Mouse (Mus musculus) heart, adult 11 months (tissue): ENCODE data around the gene Gale.
"Not testable (repeated sequence)": the region's sequence is repeated elsewhere in the genome, so short reads cannot be mapped to it uniquely, and the experiment has no call there.

Source experiments
- DNase-seq: peaks from one replicate; pipeline ENCODE4 v3.0.0; 2022

The Gale gene

DNA sequence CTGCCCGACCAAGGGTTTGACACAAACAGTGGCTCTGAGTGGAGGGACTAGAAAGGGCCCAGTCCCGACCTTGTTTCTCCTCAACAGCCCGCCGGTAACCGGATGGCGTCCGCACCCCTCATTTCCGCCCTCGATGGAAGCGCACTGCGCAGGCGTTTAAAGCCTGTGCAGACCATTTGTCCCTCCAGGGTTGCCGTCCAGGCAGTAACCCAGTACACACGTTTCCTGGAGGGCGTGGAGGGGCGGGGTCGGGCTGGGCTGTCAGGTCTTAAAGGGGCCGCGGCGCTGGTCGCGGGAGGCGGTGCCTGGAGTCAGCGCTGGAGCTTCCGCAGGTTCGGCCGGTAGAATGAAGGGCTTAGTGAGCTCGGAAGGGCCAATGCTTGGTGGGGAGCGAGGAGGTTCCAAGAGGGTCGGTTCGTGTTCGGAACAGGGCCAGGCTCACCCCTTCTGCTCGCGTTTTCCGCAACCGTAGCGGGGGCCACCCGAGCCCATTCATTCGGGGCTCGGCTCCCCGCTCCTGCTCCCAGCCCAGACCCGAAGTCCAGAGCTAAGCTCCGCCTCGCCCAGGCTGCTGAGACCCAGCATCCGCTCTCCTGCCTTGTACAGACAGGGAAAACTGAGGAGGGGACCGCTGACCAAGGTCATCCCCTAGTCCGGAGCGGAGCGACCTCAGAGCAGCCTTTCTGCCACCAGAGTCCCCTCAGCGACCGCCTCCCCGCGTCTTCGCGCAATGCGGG, at the start of gene Gale:
TSS of gene Gale (plus strand) at position 271 of the 737 bp plus-strand sequence.
- peak; percentile 100 for DNase-seq

GRCm38 (mm10) chr4:135918635-135919279, 44.8 kb upstream of the Gale start:
- peak; percentile 93 for DNase-seq

DNA sequence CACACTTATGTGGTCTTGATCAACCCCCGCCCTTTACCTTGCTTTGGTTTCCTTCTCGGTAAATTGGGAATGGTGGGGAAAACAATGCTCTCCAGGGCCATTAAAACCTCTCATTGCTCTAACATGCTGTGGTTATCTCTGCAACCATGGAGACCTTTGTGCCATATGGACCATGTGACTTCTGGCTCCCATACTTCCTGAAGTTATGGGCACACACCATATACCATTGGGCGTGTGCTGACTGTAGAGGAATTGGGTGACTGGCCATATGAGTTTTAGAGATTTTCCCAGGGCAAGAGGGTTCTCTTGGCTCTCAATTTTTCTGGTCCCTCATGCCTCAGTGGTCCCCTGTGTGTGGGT, 44.3 kb upstream of the Gale start:
- DNase-seq = no peak

- DNase-seq = peak; percentile 99
Measured at GRCm38 (mm10) chr4:135920304-135921241, 43.0 kb upstream of the Gale start, which contains the start of gene Fuca1. Gene Fuca1, plus strand, starts transcription at chr4:135920735.

DNA sequence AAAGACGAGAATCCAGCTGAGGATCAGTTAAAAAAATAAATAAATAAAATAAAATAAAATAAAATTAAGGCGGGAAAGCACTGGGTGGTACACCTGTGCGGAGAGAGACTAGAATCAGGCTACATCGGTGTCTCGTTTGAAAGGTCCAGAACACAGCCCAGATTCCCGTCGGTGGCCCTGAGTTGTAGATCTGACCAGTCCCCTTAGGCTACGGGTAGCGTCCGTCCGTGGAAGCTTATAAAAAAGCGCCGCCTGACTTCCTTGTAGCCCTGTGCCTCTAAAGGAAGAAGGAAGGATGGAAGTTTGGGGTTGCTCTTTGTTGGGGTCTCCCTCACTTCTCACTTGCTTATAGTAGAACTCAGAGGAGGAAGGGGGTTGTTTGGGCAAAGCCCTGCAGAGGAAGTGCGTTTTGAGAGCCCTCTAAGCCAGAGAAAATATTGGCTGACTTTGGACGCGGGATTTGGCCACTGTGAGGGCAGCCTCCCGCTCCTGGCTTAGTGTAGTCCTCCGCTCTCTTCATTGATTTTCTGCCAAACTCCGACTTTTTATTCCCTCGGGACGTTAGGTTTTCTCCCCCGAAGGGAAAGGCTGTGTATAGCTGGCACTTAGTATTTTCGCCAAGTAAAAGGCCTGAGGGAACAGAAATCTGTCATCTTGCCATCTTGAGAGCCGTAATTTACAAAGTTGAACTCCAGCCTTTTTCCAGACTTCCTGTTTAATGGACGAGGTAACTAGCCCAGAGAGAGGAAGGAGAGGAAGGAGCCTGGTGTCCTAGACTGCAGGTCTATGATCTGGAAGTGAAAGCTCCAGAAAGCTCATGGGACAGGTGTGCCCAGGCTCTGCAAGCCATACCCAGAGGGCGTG, 42.0 kb upstream of the Gale start:
- DNase-seq = peak; percentile 96

GRCm38 (mm10) chr4:135922190-135922589, 41.3 kb upstream of the Gale start:
- no peak for DNase-seq

DNA sequence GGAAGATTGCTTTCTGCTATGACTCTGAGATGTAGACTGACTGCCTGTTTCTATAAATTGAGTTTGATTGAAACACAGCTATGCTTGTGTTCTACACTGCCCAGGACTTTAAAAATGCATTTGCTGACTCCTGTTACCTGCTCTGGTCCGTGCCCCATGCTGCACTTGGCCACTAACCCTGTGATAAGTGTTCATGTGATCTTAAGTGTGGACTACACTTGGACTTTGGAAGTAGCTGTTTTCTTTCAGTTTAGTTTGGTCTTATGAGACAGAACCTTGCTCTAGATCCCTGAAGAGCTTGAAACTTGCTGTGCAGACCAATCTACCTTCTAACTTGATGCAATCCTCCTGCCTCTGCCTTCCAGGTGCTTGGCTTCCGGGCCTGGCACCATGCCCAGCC, 39.1 kb upstream of the Gale start:
- no peak for DNase-seq

GRCm38 (mm10) chr4:135925341-135925740, 38.2 kb upstream of the Gale start:
- no peak for DNase-seq

- no peak for DNase-seq
Measured at GRCm38 (mm10) chr4:135926195-135926808, 37.2 kb upstream of the Gale start.

DNA sequence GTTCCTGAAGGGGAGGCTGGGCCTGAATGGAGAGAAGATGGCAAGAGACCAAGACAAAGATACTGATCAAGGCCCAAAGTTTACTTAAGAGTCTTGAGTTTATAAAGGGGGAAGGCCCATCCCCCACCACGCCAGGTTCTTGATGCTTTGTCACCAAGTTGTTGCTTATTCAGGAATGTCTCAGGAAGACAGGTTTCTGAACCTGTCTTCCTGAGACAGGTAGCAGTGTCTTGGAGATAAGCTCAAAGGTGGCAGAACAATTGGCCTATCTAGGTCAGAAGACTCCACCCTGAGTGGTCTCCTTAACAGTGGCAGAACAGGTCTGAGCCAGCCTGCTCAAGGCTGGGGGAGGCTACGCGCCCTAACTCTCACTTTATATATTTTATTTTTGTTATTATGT, 36.7 kb upstream of the Gale start:
- DNase-seq = no peak

GRCm38 (mm10) chr4:135928376-135928775, 35.2 kb upstream of the Gale start:
- DNase-seq = no peak

DNA sequence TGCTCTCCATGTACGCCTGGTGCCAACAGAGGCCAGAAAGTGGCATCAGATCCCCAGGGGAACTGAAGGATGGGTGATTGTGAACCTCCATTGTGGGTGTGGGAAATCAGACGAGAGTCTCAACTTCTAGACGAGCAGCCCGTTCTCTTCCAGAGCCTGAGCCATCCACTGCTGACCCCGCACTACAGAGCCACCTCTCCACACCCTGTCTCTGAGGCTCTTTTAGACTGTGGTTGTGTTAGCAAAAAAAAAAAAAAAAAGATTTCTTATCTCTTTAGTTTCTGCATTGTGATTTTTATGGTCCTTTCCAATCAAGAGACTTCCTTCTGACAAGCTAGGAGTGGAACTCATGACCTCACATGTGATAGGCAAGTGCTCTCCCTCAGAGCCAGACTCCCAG, 34.1 kb upstream of the Gale start:
- DNase-seq = no peak

GRCm38 (mm10) chr4:135929828-135930227, 33.7 kb upstream of the Gale start:
- DNase-seq = no peak

DNA sequence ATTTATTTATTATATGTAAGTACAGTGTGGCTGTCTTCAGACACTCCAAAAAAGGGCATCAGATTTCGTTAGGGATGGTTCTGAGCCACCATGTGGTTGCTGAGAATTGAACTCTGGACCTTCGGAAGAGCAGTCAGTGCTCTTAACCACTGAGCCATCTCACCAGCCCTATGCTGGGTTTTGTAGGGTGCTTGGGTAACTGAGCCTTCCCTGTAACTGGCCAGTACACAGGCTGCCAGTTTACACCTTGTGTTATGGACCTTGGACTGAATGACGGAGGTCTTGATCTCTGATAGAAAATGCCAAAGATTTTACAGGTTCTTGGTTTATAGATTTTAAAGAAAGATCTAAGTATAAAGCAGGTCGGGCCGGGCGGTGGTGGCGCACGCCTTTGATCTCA, 33.3 kb upstream of the Gale start:
- no peak for DNase-seq

GRCm38 (mm10) chr4:135931832-135932231, 31.7 kb upstream of the Gale start:
- no peak for DNase-seq

DNA sequence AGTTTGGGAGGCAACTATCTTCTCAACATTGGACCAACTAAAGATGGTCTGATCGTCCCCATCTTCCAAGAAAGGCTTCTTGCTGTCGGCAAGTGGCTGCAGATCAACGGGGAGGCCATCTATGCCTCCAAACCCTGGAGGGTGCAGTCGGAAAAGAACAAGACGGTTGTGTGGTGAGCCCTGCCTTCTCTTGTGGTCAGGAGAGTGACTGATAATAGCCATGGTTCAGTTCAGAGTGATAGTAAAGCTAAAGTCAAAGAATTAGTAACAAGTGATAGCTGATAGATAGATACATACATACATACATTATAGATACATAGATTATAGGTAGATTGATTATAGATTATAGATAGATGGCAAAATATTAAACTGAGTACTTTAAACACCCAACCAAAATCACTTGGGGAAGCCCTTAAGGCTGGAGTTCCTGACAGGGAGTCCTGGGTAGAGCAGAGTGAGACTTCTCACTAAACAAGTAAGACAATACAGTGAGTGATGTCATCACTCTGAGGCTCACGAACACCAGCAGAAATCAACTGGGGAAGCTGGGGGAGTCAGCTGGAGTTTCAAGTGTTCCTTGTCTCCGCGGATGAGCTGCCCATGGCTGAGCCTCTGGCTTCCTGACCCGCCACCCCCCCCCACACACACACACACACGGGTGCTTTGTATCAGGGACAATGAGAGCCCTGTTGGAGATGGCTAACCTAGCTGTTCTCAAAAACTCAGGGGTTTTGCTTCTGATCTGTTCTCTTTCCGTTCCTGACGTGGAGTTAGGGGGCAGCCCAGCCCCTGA, 28.6 kb upstream of the Gale start:
- DNase-seq = no peak

GRCm38 (mm10) chr4:135935502-135935901, 28.0 kb upstream of the Gale start:
- DNase-seq = peak; percentile 97

DNA sequence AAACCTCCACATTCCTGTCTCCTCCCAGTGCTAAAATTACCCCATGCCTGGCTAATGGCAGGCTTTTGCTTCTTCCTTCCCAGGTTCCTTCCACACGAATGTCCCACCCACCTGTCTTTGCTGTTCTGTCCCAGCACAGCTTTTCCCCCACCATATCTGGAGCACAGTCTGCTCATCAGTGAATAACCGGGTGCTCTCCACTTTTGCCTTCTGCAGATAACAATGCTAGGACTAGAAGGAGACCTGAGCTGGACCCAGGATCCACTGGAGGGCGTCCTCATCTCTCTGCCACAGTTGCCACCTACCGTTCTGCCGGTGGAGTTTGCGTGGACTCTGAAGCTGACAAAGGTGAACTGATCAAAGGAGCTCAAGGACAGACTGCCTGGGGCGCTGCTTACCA, 24.7 kb upstream of the Gale start:
- DNase-seq = no peak

- DNase-seq = not testable (repeated sequence)
Measured at GRCm38 (mm10) chr4:135941026-135941425, 22.5 kb upstream of the Gale start.

GRCm38 (mm10) chr4:135942193-135942592, 21.3 kb upstream of the Gale start:
- DNase-seq = no peak

- DNase-seq = peak; percentile 97
Measured at GRCm38 (mm10) chr4:135943389-135943788, 20.1 kb upstream of the Gale start.
